Mouse (Mus musculus) cerebellum, adult 11 months (tissue): ENCODE measurements around the gene Grb10.

Source experiments
- DNase-seq: peaks from one replicate; pipeline ENCODE4 v3.0.0; 2022

Grb10 gene

GRCm38 (mm10) chr11:12038470-12038985 lies at the start of gene Grb10:
Grb10 (minus strand) TSS chr11:12038683.
- DNase-seq = no peak

- no peak for DNase-seq
Measured at GRCm38 (mm10) chr11:12081638-12082037, 43.2 kb upstream of the Grb10 start.

- no peak for DNase-seq
Measured at GRCm38 (mm10) chr11:12079231-12079630, 40.7 kb upstream of the Grb10 start.

GRCm38 (mm10) chr11:12075449-12075848 lies 37.0 kb upstream of the Grb10 start:
- DNase-seq = no peak

- no peak for DNase-seq
Measured at GRCm38 (mm10) chr11:12073394-12074226, 35.1 kb upstream of the Grb10 start.

GRCm38 (mm10) chr11:12072322-12072721 lies 33.8 kb upstream of the Grb10 start:
- no peak for DNase-seq

GRCm38 (mm10) chr11:12059005-12059404 lies 20.5 kb upstream of the Grb10 start:
- DNase-seq = no peak

GRCm38 (mm10) chr11:12048547-12049327 lies 10.3 kb upstream of the Grb10 start:
- no peak for DNase-seq

- no peak for DNase-seq
Measured at GRCm38 (mm10) chr11:12048135-12048534, 9.7 kb upstream of the Grb10 start.

- no peak for DNase-seq
Measured at GRCm38 (mm10) chr11:12044245-12044644, 5.8 kb upstream of the Grb10 start.

- no peak for DNase-seq
Measured at GRCm38 (mm10) chr11:12041787-12042186, 3.3 kb upstream of the Grb10 start.

- no peak for DNase-seq
Measured at GRCm38 (mm10) chr11:12041379-12041778, 2.9 kb upstream of the Grb10 start.

GRCm38 (mm10) chr11:12040391-12040790 lies 1.9 kb upstream of the Grb10 start:
- no peak for DNase-seq

- DNase-seq = no peak
Measured at GRCm38 (mm10) chr11:12039748-12040147, 1.3 kb upstream of the Grb10 start.

GRCm38 (mm10) chr11:12039098-12039497 lies 615 bp upstream of the Grb10 start:
- DNase-seq = no peak

GRCm38 (mm10) chr11:12037689-12038469 lies 604 bp downstream of the Grb10 start:
- DNase-seq = no peak

GRCm38 (mm10) chr11:12037075-12037686 lies 1.3 kb downstream of the Grb10 start:
- DNase-seq = no peak

- no peak for DNase-seq
Measured at GRCm38 (mm10) chr11:12035916-12036910, 2.3 kb downstream of the Grb10 start.

- DNase-seq = no peak
Measured at GRCm38 (mm10) chr11:12035324-12035723, 3.2 kb downstream of the Grb10 start.

- DNase-seq = no peak
Measured at GRCm38 (mm10) chr11:12034781-12035180, 3.7 kb downstream of the Grb10 start.

- DNase-seq = no peak
Measured at GRCm38 (mm10) chr11:12034371-12034770, 4.1 kb downstream of the Grb10 start.
